Mouse (Mus musculus): ENCODE results near the gene Rcl1. TPM values are rescaled to one million over a fixed set of nuclear protein-coding genes. Genes with fewer than 3 reads are reported as not detected.
A peak's percentile ranks its signal among the peaks of the same experiment; 100 is the strongest.

Gene Rcl1
- polyA plus RNA-seq, 1 experiment, result 20.1 TPM

GRCm38 (mm10) chr19:29146820-29147219, 45.6 kb downstream of the Rcl1 start:
- no peak for DNase-seq (ENCODE audit: extremely low spot score in 1 of 2, low spot score in 1 of 2)

- DNase-seq (ENCODE audit: extremely low spot score in 1 of 2, low spot score in 1 of 2), result no peak
Measured at GRCm38 (mm10) chr19:29149583-29149982, 48.4 kb downstream of the Rcl1 start.

GRCm38 (mm10) chr19:29150038-29150437, 48.9 kb downstream of the Rcl1 start:
- DNase-seq (ENCODE audit: extremely low spot score in 1 of 2, low spot score in 1 of 2), result no peak

DNA sequence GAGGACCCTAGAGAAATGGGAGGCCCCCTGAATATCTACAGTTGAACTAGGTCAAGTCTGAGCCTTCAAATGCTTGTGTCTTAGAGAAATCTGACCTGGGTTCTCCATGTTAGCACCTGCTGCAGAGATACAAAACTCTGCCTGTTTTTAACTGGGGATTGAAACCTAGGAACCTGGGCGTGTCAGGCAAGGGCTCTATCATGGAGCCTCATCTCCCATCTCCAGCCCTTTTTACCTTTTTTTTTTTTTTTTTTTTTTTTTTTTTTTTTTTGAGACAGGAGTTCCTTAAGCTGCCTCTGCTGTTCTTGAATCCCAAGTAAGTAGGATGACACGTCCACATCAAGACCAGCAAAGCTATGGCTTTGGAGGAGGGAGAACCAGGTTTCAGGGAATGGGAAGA, 50.3 kb downstream of the Rcl1 start:
- no peak for DNase-seq (ENCODE audit: extremely low spot score in 1 of 2, low spot score in 1 of 2)

DNA sequence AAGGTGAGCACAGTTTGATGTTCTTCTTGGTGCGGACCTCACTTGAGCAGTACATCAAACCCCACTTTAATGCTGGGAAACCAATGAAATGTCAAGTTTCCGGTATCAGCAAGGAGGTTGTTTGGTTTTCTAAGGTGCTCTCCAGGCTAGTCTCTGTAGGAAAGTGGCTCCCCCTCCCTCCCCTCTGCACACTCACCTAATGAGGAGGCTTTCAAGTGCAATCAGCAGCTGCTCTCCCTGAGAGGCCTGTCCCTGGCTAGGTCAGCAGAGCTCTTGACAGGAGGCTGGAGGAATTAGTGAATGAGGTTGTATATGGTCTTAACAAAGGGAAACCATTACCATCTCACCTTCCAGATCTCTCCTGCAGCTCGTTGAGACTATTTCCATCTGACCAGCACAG, 54.4 kb downstream of the Rcl1 start:
- no peak for DNase-seq (ENCODE audit: extremely low spot score in 1 of 2, low spot score in 1 of 2)

- no peak for DNase-seq (ENCODE audit: extremely low spot score in 1 of 2, low spot score in 1 of 2)
Measured at GRCm38 (mm10) chr19:29156417-29156816, 55.2 kb downstream of the Rcl1 start.

GRCm38 (mm10) chr19:29157678-29158466, 56.7 kb downstream of the Rcl1 start:
- no peak for DNase-seq (ENCODE audit: extremely low spot score in 1 of 2, low spot score in 1 of 2)

DNA sequence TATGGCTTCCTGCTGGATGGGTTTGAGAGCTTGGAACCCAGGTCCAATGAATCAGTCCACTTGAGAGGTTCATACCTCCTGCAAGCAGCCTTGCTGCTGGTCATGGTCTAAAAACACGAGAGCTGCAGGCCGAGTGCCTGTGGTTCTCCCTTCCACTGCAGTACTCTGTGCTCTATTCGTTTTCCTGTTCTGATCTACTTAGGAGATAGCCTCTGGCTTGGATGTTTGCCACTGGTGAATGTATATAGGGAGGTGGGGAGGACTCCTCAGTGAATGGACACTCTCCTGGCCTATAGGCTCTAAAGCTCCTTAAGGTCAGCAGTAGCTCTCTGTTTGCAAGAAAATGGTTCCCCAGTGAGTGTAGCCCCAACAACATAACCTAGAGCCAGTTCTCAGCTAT, 57.3 kb downstream of the Rcl1 start:
- no peak for DNase-seq (ENCODE audit: extremely low spot score in 1 of 2, low spot score in 1 of 2)

DNA sequence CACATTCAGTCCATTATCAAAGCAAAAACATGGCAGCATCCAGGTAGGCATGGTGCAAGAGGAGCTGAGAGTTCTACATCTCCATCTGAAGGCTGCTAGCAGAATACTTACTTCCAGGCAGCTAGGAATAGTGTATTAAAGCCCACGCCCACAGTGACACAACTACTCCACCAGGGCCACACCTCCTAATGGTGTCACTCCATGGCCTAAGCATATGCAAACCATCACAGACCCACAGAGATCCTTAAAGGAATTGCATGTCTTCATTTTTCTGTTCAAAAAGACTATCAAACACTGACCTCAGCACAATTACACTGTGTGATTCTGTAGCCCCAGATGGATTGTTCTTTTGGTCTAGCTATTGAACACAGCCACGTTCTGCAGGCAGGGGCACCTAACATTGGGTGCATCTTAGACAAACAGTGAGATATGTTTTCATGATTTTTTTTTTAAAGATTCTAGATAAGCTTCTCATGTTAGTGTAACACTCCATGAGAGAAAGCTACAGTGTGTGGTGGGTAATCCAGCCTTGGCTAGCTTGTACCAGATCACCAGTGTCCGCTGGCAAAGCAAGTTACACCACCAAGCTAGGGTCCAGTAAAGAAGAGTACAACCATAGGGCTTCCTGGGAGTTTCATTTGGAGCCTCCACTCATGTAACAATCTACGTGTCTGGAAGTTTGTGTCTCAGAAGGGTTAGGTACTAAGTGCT, 62.8 kb downstream of the Rcl1 start:
- DNase-seq (ENCODE audit: extremely low spot score in 1 of 2, low spot score in 1 of 2), result no peak

DNA sequence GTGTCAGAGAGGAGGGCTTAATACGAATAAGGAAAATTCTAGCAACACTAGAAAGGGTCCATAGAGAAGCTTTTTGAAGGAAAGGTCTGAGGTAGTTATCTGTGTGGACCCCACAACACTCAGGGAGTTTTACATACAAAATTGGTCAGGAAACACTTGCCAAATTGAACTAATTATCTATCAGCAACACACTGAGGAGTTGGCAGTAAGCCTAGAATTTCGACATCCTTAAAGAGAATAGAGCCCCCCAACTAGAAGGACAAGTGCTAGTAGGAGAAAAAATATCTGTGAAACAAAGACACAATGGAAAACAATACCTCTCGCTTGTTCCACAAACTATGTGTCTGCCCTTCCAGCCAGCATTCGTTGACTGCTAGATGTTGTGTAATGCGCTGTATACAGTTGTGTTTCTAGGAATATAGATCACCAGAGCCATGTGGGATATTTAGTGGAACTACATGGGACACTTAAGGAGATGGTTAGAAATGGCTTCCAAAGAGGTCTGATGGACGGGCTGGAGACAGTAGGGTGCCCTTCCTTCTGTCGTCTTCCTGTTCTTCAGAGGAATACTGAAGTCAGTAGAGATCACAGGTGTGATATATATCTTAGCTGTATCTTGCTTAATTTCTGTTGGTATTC, 63.5 kb downstream of the Rcl1 start:
- DNase-seq (ENCODE audit: extremely low spot score in 1 of 2, low spot score in 1 of 2), result no peak

- no peak for DNase-seq (ENCODE audit: extremely low spot score in 1 of 2, low spot score in 1 of 2)
Measured at GRCm38 (mm10) chr19:29167938-29168337, 66.8 kb downstream of the Rcl1 start.

- DNase-seq (ENCODE audit: extremely low spot score in 1 of 2, low spot score in 1 of 2), result no peak
Measured at GRCm38 (mm10) chr19:29180336-29180735, 79.2 kb downstream of the Rcl1 start.

DNA sequence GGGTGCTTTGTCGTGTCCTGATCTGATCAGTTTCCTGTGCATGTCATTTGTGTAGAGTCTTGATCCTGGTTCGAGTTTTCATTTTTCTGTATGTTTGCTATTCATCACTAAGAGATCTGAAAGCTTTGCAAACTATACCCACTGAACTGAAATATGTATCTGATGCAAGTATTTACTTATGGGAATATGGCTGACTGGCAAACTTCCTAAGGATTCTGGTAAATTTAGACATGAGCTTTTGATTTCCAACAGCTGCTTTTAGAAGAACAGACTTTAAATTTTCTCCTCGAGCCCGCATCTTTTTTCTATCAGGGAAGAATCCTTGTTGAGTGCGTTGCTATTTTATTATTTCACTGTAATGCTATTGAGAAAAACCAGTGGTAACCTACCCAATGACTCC, 81.0 kb downstream of the Rcl1 start:
- no peak for DNase-seq (ENCODE audit: extremely low spot score in 1 of 2, low spot score in 1 of 2)

GRCm38 (mm10) chr19:29185122-29185521, 83.9 kb downstream of the Rcl1 start:
- DNase-seq (ENCODE audit: extremely low spot score in 1 of 2, low spot score in 1 of 2), result no peak

GRCm38 (mm10) chr19:29185552-29186232, 84.5 kb downstream of the Rcl1 start:
- peak in 1 of 2 experiments; percentile 3 for DNase-seq (ENCODE audit: extremely low spot score in 1 of 2, low spot score in 1 of 2)

- no peak for DNase-seq (ENCODE audit: extremely low spot score in 1 of 2, low spot score in 1 of 2)
Measured at GRCm38 (mm10) chr19:29188879-29189278, 87.7 kb downstream of the Rcl1 start.

Other genes starting within 250 kb of the Rcl1 start
- gene Plpp6, start 137.4 kb upstream of the Rcl1 start, polyA plus RNA-seq (2012; rRNA removed), result 25.7 and 26.6 TPM in 2 replicates
- 7.1 and 9.3 TPM in 2 replicates for gene 4430402I18Rik, start 133.6 kb upstream of the Rcl1 start, polyA plus RNA-seq (2012; rRNA removed)
- gene Cdc37l1, start 111.0 kb upstream of the Rcl1 start, polyA plus RNA-seq (2012; rRNA removed), result 62.3 and 65.0 TPM in 2 replicates
- 61.8 and 66.5 TPM in 2 replicates for gene Ak3, start 53.4 kb upstream of the Rcl1 start, polyA plus RNA-seq (2012; rRNA removed)
- gene Jak2, start 150.5 kb downstream of the Rcl1 start, polyA plus RNA-seq (2012; rRNA removed), result 25.2 and 26.6 TPM in 2 replicates
- 0.82 and 0.94 TPM in 2 replicates for gene Insl6, start 224.0 kb downstream of the Rcl1 start, polyA plus RNA-seq (2012; rRNA removed)
- gene Rln1, start 233.3 kb downstream of the Rcl1 start, polyA plus RNA-seq (2012; rRNA removed), result 0.80 and 1.3 TPM in 2 replicates

Measured in frontal cortex, adult 2 months (tissue).